Mouse (Mus musculus): ENCODE measurements around the gene Fra10ac1. TPM values are rescaled to one million over a fixed set of nuclear protein-coding genes. Genes with fewer than 3 reads are reported as not detected.

Gene Fra10ac1
- polyA plus RNA-seq (2012; ENCODE audit: insufficient read depth, insufficient read length, missing spikeins) = 12.1 and 15.3 TPM in 2 replicates

DNA sequence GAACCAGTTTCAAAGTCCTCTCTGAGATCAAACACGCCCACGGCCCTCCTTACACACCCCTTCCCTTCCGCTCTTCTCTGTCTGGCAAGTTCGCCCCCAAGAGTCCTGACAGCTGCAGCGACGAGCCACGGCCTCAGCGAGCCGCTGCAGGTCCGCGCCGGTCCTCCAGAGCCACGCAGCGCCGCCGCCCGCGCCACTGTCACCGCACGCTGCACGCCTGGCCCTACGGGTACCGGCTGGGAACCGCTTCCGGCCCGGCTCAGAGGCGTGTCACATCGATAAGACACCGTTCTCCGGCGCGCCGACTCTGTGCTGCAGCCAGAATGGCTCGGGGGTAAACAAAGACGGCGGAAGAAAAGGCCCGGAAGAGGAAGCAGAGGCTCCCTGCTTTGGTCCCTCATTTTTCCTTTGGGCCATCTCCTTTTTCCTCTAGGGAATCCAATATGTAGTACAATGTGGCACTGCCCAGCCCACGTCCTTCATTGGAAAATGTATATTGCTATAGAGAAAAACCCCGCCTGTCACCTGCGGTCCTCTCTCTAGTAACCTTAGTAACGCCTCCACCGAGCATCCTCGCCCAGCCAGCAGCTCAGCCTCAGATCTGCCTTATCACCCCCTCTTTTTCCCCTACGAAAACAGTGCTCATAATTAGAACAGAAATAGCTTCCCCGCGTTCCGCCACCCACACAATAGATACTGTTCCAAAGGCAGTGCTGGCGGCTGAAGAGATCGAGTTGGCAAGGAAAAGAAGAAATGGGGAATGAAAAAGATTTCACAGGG is at the start of gene Fra10ac1:
TSS of gene Fra10ac1 (minus strand) at position 252 of the 780 bp plus-strand sequence.
- TF ChIP-seq POLR2A (IDR thresholded peaks at IDR 0.05; ENCODE audit: borderline replicate concordance, low read depth, low read length) = no peak
- no peak for TF ChIP-seq CTCF (IDR thresholded peaks at IDR 0.05; ENCODE audit: low read depth, low read length)
- H3K27ac ChIP-seq (ENCODE audit: insufficient read depth, low read depth, low read length) = peak within 1 kb of the TSS; percentile 42
- peaks cover 6% of the 10 kb centered on the region; the same call in 1 of the 2 replicates for H3K4me1 ChIP-seq (ENCODE audit: control insufficient read depth, insufficient read depth, low read length)
- H3K4me3 ChIP-seq (ENCODE audit: insufficient read depth, low read length) = peak within 1 kb of the TSS; percentile 88

DNA sequence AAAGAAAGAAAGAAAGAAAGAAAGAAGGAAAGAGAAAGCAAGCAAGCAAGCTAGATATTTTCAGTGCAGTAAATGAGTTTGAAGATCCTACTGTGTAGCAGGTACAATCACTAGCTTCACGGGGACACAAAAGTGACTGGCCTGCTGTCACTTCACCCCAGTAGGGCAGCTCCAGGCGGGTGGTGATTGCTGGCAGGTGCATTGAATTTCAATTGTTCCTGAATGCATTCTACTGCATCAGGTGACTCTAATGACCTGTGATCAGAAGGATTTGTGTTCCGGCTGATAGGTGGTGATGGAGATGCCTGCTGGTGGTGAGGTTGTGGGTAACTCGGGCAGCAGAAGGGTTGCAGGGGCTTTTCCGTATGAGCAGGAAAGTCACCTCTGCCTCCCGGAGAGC is 47.1 kb upstream of the Fra10ac1 start:
- TF ChIP-seq CTCF (IDR thresholded peaks at IDR 0.05; ENCODE audit: low read depth, low read length) (no peak), POLR2A (IDR thresholded peaks at IDR 0.05; ENCODE audit: borderline replicate concordance, low read depth, low read length) (no peak)
- H3K27ac ChIP-seq (ENCODE audit: insufficient read depth, low read depth, low read length) = no peak overlapping the region
- no peaks in the 10 kb centered on the region for H3K4me1 ChIP-seq (ENCODE audit: control insufficient read depth, insufficient read depth, low read length)
- H3K4me3 ChIP-seq (ENCODE audit: insufficient read depth, low read length) = no peak overlapping the region

DNA sequence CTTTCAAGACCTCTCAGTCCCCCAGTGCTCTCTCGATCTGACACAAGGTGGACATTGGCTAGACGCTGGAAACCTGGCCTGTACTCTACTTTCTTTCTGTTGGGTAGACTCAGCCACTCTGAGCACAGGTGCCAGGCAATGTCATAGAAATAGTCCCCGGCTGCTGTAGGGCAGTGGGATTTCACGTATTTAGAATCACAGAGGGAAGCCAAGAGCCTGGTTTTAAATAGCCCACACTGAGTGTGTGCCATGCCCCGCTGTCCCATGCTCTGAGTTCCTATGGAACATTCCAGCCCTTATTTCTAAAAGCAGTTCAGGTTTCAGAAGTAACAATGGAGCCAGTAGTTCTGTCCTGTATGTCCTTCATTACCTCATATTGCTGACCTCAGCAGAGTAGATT is 43.5 kb upstream of the Fra10ac1 start:
- Histone ChIP-seq H3K4me1 (ENCODE audit: control insufficient read depth, insufficient read depth, low read length) (no peaks in the 10 kb centered on the region), H3K27ac (ENCODE audit: insufficient read depth, low read depth, low read length) (no peak overlapping the region), H3K4me3 (ENCODE audit: insufficient read depth, low read length) (no peak overlapping the region)
- no peak for TF ChIP-seq CTCF (IDR thresholded peaks at IDR 0.05; ENCODE audit: low read depth, low read length)
- TF ChIP-seq POLR2A (IDR thresholded peaks at IDR 0.05; ENCODE audit: borderline replicate concordance, low read depth, low read length) = no peak

DNA sequence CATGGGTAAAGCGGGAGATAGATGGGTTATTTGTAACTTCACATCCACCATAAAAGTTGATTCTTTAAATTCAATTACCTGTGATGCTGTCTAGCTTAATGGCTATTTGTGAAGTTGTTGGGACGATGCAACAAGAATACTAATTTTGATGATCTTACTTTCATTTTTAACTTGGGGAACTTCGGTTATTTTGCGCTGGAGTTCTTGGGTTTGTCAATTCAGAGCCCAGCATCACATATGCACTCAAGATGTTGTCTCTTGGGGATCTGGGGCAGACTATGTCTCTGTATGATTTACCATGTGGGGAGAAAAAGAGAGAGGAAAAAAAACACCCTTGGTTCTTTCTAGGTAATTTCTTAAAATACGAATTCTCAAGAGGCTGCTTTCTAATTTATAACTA is 41.8 kb upstream of the Fra10ac1 start:
- Histone ChIP-seq H3K27ac (ENCODE audit: insufficient read depth, low read depth, low read length) (no peak overlapping the region), H3K4me1 (ENCODE audit: control insufficient read depth, insufficient read depth, low read length) (no peaks in the 10 kb centered on the region), H3K4me3 (ENCODE audit: insufficient read depth, low read length) (no peak overlapping the region)
- no peak for TF ChIP-seq CTCF (IDR thresholded peaks at IDR 0.05; ENCODE audit: low read depth, low read length)

DNA sequence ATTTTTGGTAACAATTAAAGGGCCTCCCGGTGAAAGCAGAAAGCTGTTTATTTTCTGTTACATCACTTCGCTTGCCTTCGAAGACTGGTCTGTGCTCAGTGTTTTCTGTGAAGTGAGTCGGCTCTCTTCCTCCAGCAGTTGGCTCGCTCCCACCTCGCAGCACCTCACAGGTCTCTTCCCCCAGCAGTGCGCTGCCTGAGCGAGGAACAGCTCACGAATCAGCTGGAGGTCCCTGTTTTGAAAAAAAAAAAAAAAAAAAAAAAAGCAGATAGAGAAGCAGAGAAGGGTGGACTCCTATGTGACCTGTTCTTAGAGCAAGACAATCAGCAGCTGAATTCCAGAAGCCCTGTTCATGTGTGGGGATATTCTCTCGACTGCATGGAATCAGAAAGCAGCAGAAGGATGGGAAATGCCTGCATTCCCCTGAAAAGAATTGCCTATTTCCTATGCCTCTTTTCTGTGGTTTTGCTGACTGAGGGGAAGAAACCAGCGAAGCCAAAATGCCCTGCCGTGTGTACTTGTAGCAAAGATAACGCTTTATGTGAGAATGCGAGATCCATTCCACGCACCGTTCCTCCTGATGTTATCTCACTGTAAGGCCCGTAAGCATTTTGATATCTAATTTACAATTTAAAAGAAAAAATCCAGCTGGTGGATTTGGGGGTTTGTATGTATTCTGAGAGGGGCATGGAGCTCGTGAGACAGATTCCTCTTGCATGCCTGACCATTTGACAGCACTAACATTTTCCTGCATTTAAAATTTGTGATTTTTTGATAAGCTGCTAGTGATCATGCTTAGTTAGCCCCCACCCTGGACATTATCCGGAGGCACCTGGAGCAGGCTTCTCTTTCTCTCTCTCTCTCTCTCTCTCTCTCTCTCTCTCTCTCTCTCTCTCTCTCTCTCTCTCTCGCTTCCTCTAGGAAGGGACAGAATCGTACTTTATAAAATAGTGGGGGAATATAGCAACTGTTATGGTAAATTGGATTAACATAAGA is 40.8 kb upstream of the Fra10ac1 start, which contains the start of gene Lgi1:
TSS of gene Lgi1 (plus strand) at position 32 of the 996 bp plus-strand sequence.
- Histone ChIP-seq H3K4me1 (ENCODE audit: control insufficient read depth, insufficient read depth, low read length) (no peaks in the 10 kb centered on the region), H3K4me3 (ENCODE audit: insufficient read depth, low read length) (peak within 1 kb of the TSS; percentile 15; the same call in 1 of the 2 replicates), H3K27ac (ENCODE audit: insufficient read depth, low read depth, low read length) (no peak within 1 kb of the TSS)
- no peak for TF ChIP-seq POLR2A (IDR thresholded peaks at IDR 0.05; ENCODE audit: borderline replicate concordance, low read depth, low read length)
- TF ChIP-seq CTCF (IDR thresholded peaks at IDR 0.05; ENCODE audit: low read depth, low read length) = no peak

DNA sequence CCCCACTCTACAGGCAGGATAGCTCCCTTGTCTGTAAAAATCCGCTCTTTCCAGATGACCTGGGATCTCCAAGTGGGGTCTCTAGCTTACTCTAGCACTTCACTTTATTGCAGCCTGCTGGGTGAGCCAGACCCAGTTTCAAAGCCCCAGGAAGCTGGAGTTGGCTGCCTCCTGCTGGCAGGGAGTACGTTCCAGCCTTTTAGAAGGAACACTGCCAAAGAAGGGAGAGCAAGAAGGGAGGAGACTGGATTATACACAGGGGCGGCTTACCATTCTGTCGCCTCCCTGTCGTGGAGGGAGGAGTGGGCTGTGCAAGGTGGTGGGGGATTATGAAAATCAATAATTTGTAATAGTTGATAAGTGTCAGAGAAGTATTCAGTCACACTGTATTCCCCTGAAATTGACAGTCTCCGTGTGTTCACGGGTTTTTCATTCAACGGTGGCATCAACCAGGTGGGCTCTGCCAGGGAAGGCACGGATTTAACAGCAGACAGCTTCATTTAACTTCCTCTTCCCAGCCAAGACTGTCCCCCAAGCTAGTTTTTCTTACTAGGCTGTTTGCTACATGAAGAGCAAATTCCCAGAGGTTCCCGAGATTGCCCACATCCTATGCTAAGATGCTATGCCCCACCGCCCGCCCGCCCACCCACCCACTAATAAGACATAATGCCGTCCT is 40.0 kb upstream of the Fra10ac1 start:
- Histone ChIP-seq H3K4me3 (ENCODE audit: insufficient read depth, low read length) (no peak overlapping the region), H3K27ac (ENCODE audit: insufficient read depth, low read depth, low read length) (no peak overlapping the region), H3K4me1 (ENCODE audit: control insufficient read depth, insufficient read depth, low read length) (no peaks in the 10 kb centered on the region)
- TF ChIP-seq CTCF (IDR thresholded peaks at IDR 0.05; ENCODE audit: low read depth, low read length) (peak; percentile 32; the same call in 1 of the 2 replicates), POLR2A (IDR thresholded peaks at IDR 0.05; ENCODE audit: borderline replicate concordance, low read depth, low read length) (no peak)

GRCm38 (mm10) chr19:38261351-38261750 is 37.4 kb upstream of the Fra10ac1 start:
- no peaks in the 10 kb centered on the region for H3K4me1 ChIP-seq (ENCODE audit: control insufficient read depth, insufficient read depth, low read length)
- TF ChIP-seq CTCF (IDR thresholded peaks at IDR 0.05; ENCODE audit: low read depth, low read length) (no peak), POLR2A (IDR thresholded peaks at IDR 0.05; ENCODE audit: borderline replicate concordance, low read depth, low read length) (no peak)
- no peak overlapping the region for H3K4me3 ChIP-seq (ENCODE audit: insufficient read depth, low read length)
- no peak overlapping the region for H3K27ac ChIP-seq (ENCODE audit: insufficient read depth, low read depth, low read length)

- Histone ChIP-seq H3K4me1 (ENCODE audit: control insufficient read depth, insufficient read depth, low read length) (no peaks in the 10 kb centered on the region), H3K4me3 (ENCODE audit: insufficient read depth, low read length) (no peak overlapping the region), H3K27ac (ENCODE audit: insufficient read depth, low read depth, low read length) (no peak overlapping the region)
- TF ChIP-seq CTCF (IDR thresholded peaks at IDR 0.05; ENCODE audit: low read depth, low read length) (no peak), POLR2A (IDR thresholded peaks at IDR 0.05; ENCODE audit: borderline replicate concordance, low read depth, low read length) (no peak)
These were observed 36.4 kb upstream of the Fra10ac1 start for GRCm38 (mm10) chr19:38260346-38260745.

DNA sequence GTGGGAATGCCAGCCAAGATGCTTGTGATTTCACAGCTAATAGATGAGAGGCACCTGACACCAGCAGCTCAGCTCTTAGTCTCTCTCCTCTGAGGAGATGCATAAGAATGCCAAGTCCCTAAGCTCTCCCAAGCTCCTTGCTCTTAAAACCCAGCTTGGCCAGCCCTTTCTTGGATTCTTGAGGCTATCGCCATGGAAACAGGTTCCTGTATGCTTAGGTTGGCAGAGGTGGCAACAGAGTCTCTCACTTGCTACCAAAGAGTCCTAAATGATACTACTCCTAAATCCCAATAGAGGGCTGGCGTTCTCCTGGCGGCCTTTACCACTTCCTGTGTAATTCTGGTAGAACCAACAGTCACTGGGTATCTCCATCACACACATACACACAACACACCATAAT is 35.5 kb upstream of the Fra10ac1 start:
- Histone ChIP-seq H3K4me3 (ENCODE audit: insufficient read depth, low read length) (no peak overlapping the region), H3K4me1 (ENCODE audit: control insufficient read depth, insufficient read depth, low read length) (no peaks in the 10 kb centered on the region), H3K27ac (ENCODE audit: insufficient read depth, low read depth, low read length) (no peak overlapping the region)
- no peak for TF ChIP-seq CTCF (IDR thresholded peaks at IDR 0.05; ENCODE audit: low read depth, low read length)
- no peak for TF ChIP-seq POLR2A (IDR thresholded peaks at IDR 0.05; ENCODE audit: borderline replicate concordance, low read depth, low read length)

Measured in bone marrow macrophage, adult 2 months (primary cell).